Mouse (Mus musculus) heart, embryonic 14.5 days (tissue): ENCODE measurements around the gene Catsper2. TPM values are rescaled to one million over a fixed set of nuclear protein-coding genes. Genes with fewer than 3 reads are reported as not detected.
A peak's percentile ranks its signal among the peaks of the same experiment; 100 is the strongest.

Experiments used
- ATAC-seq: fragments of 200-750 bp; cut with Nextera tagmentation; 2 replicates; pipeline ENCODE4 v1.8.0; 2017; ENCODE audit warnings: low read depth, moderate TSS enrichment; ENCODE audit not compliant: insufficient number of reproducible peaks, insufficient read depth, low FRiP score
- H3K27ac ChIP-seq, 2 experiments: fragments of 200-500 bp in 1 of 2; fragments of 300-500 bp in 1 of 2; sonication (generic) in 1 of 2; replicated peaks in 1 of 2; 2 replicates each; pipeline ENCODE4 v1.5.1; 2012 to 2014; ENCODE audit warnings: low read depth in 2 of 2, low read length in 2 of 2, control low read depth in 1 of 2, mild to moderate bottlenecking in 1 of 2, mixed read lengths in 1 of 2; ENCODE audit not compliant: control insufficient read depth in 1 of 2, insufficient read depth in 1 of 2
- H3K27me3 ChIP-seq: fragments of 300-500 bp; sonication (generic); 2 replicates; pipeline ENCODE4 v1.6.1; 2014; ENCODE audit warnings: mild to moderate bottlenecking, low read length, control low read depth; ENCODE audit not compliant: control insufficient read depth, insufficient read depth
- H3K36me3 ChIP-seq: fragments of 300-500 bp; sonication (generic); 2 replicates; pipeline ENCODE4 v1.6.1; 2014; ENCODE audit warnings: mild to moderate bottlenecking, control low read depth, low read length, mixed read lengths; ENCODE audit not compliant: control insufficient read depth, insufficient read depth
- H3K4me1 ChIP-seq, 2 experiments: fragments of 200-500 bp in 1 of 2; fragments of 300-500 bp in 1 of 2; sonication (generic) in 1 of 2; 2 replicates each; pipeline ENCODE4 v1.6.1; 2012 to 2014; ENCODE audit warnings: low read length in 2 of 2, control low read depth in 1 of 2, mixed read lengths in 1 of 2; ENCODE audit not compliant: control insufficient read depth in 2 of 2, insufficient read depth in 2 of 2
- H3K4me2 ChIP-seq: fragments of 300-500 bp; sonication (generic); 2 replicates; pipeline ENCODE4 v1.6.1; 2014; ENCODE audit warnings: mild to moderate bottlenecking, low read length
- H3K4me3 ChIP-seq, 2 experiments: fragments of 200-500 bp in 1 of 2; fragments of 300-500 bp in 1 of 2; sonication (generic) in 1 of 2; 2 replicates each; pipeline ENCODE4 v1.5.1; 2012 to 2014; ENCODE audit warnings: low read length in 2 of 2, mild to moderate bottlenecking in 2 of 2, control low read depth in 1 of 2, low read depth in 1 of 2, moderate library complexity in 1 of 2; ENCODE audit not compliant: control insufficient read depth in 1 of 2, insufficient read depth in 1 of 2
- H3K9ac ChIP-seq: fragments of 300-500 bp; sonication (generic); 2 replicates; pipeline ENCODE4 v1.6.1; 2014; ENCODE audit warnings: mild to moderate bottlenecking, low read length
- H3K9me3 ChIP-seq: fragments of 300-500 bp; sonication (generic); 2 replicates; pipeline ENCODE4 v1.6.1; 2016; ENCODE audit warnings: low read length, control low read depth; ENCODE audit not compliant: control insufficient read depth
- WGBS: fragments of 180-500 bp; shearing (Covaris S2); extraction: QIAGEN DNeasy Blood & Tissue Kit; methylation state at CpG from one replicate; pipeline ENCODE4 v1.1.7; 2014; 5-methylcytosine and 5-hydroxymethylcytosine counted together
- microRNA-seq: library from miRNA; unstranded; fragments of <30 nt; microRNA quantifications from one replicate; pipeline ENCODE4, GENCODE M21; 2016
- polyA plus RNA-seq: library from polyadenylated mRNA; unstranded; fragments of >200 nt; fragmentation: Nextera tagmentation; extraction: Ambion mirVana; gene quantifications from 2 replicates; pipeline ENCODE4 v1.2.1, GENCODE M21; 2014

Gene Catsper2
- polyA plus RNA-seq, 1 experiment from 2014 or later, result 3.1 TPM

DNA sequence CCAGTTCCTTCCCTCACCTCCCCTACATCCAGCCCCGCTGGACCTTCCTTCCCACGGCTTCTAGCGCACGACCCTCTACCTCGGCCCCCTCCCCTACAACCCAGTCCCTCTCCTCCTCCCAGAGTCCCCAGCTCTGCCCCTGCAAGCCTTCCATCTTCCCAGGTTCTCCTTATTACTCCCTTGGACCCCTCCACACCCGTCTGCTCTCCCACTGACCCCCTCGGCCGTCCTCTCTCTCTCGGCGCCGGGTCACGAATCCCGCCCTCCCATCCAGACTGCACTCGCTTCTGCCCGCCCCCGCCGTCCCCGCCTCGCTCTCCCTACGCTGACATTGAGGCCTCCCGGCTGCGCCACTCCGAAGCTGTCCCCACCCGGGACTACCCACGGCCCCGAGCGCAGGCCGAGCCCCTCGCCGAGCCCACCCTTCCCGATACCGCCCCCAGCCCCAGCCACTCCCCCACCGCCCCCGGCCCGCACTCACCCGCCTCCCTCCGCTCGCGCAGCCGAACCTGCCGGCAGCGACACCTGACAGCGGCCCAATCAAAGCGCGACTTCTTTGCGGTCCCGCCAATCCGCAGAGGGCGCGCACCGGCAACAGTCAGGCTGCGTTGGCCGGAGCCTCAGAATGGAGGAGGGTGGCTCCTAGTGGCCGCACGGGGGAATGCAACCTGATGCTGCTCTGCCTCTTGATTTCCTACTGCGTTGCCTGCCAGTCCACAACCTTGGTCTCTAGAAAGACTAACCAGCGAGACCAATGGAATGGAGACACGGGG is 58.6 kb downstream of the Catsper2 start, which contains the start of gene Ppip5k1:
Gene Ppip5k1, minus strand, starts transcription at position 577 of the 773 bp plus-strand sequence.
- peak within 1 kb of the TSS; percentile 78 for H3K4me2 ChIP-seq
- peak within 1 kb of the TSS; percentile 61 to 62 for H3K4me3 ChIP-seq
- H3K4me1 ChIP-seq, result peaks cover 6 to 13% of the 10 kb centered on the region in 2 experiments; a peak in 3 of 4 replicates
- peak; percentile 96 for ATAC-seq
- H3K9me3 ChIP-seq, result no peaks in the 10 kb centered on the region
- H3K36me3 ChIP-seq, result peaks cover 4% of the 10 kb centered on the region
- peak within 1 kb of the TSS; percentile 79 for H3K9ac ChIP-seq
- under 1% methylated on average over 58 of the region's 58 CpGs for WGBS
- peaks cover 39% of the 10 kb centered on the region for H3K27me3 ChIP-seq
- peak within 1 kb of the TSS; percentile 9 to 43; a peak in 2 of 4 replicates for H3K27ac ChIP-seq

DNA sequence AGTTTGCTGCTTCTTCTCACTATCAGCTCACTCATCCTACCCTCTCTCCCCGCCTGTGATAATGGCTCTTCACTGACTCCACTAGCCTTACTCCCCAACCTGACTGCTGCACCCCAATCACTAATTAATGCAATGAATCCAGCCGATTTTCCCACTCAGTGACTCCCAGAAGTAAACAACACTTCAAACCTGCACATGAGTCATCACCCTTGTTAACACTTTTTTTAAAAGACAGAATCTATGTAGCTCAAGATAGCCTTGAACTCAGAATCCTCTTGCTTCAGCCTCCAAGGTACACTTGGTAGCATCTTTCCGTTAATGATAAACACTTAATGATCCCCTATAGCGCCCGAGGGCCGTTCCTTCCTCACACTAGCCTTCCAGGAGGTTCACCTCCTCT is 59.2 kb downstream of the Catsper2 start:
- H3K9ac ChIP-seq, result peak overlapping the region; percentile 79
- peaks cover 10% of the 10 kb centered on the region for H3K36me3 ChIP-seq
- H3K27me3 ChIP-seq, result peaks cover 33% of the 10 kb centered on the region
- no peak for ATAC-seq
- H3K4me3 ChIP-seq, result peak overlapping the region; percentile 61 to 62
- H3K4me2 ChIP-seq, result peak overlapping the region; percentile 78
- H3K9me3 ChIP-seq, result no peaks in the 10 kb centered on the region
- H3K27ac ChIP-seq, result 0 out of 4 replicates have a peak overlapping the region, but pooled peaks have one; percentile 9 to 43
- H3K4me1 ChIP-seq, result peaks cover 6 to 13% of the 10 kb centered on the region in 2 experiments; a peak in 3 of 4 replicates
- 3% methylated on average over 6 of the region's 6 CpGs for WGBS

DNA sequence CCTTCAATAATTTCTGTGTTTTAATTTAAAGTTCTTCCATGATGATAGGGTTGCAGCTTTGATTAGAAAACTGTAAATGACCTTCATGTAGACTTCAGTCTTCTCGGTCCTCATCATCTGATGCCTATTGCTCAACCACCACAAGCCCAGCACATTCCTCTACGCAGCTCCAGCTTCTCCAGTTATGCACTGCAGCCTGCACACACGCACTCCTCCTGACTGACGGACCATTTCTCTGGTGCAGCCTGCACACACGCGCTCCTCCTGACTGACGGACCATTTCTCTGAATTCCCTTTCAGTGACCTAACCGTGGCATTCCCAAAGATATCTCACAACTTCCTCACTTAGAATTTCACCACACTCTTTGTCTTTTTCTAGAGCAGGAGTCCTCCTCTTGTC is 60.4 kb downstream of the Catsper2 start:
- Histone ChIP-seq H3K4me1 (peaks cover 3 to 9% of the 10 kb centered on the region in 2 experiments; a peak in 3 of 4 replicates), H3K27me3 (peaks cover 21% of the 10 kb centered on the region), H3K27ac (no peak overlapping the region), H3K36me3 (peaks cover 22% of the 10 kb centered on the region), H3K9ac (no peak overlapping the region), H3K9me3 (no peaks in the 10 kb centered on the region), H3K4me2 (peak overlapping the region; percentile 7; the same call in 1 of the 2 replicates), H3K4me3 (no peak overlapping the region)
- 21% methylated on average over 8 of the region's 8 CpGs for WGBS
- ATAC-seq, result no peak

Small RNA genes within 50 kb of the gene (microRNA-seq; reads per million reads assigned to microRNA genes)
- not detected for gene Gm22953

Other genes starting within 250 kb of the Catsper2 start
- 31.5 and 33.5 TPM in 2 replicates for gene Tubgcp4, start 243.1 kb downstream of the Catsper2 start, polyA plus RNA-seq
- gene Zscan29, start 242.7 kb downstream of the Catsper2 start, polyA plus RNA-seq, result 6.2 and 6.4 TPM in 2 replicates
- 44.1 and 47.5 TPM in 2 replicates for gene Trp53bp1, start 142.4 kb downstream of the Catsper2 start, polyA plus RNA-seq
- gene Map1a, start 124.2 kb downstream of the Catsper2 start, polyA plus RNA-seq, result 7.3 and 7.7 TPM in 2 replicates
- 12.8 and 16.0 TPM in 2 replicates for gene Ppip5k1, start 58.4 kb downstream of the Catsper2 start, polyA plus RNA-seq
- gene Ckmt1, start 56.1 kb downstream of the Catsper2 start, polyA plus RNA-seq, result 0.42 and 0.72 TPM in 2 replicates
- not detected in 2 replicates for gene Strc, start 26.6 kb downstream of the Catsper2 start, polyA plus RNA-seq
- 339 and 411 TPM in 2 replicates for gene Pdia3, start within 50 bp of the Catsper2 start, polyA plus RNA-seq
- gene Ell3, start 30.5 kb upstream of the Catsper2 start, polyA plus RNA-seq, result 0.77 and 1.3 TPM in 2 replicates
- 675 and 694 TPM in 2 replicates for gene Serf2, start 35.4 kb upstream of the Catsper2 start, polyA plus RNA-seq
- 85.7 and 101 TPM in 2 replicates for gene Hypk, start 39.5 kb upstream of the Catsper2 start, polyA plus RNA-seq
- 0.20 and 0.63 TPM in 2 replicates for gene Serinc4, start 43.0 kb upstream of the Catsper2 start, polyA plus RNA-seq
- 44.3 and 45.4 TPM in 2 replicates for gene Mfap1b, start 60.3 kb upstream of the Catsper2 start, polyA plus RNA-seq
- 18.3 and 20.5 TPM in 2 replicates for gene Mfap1a, start 92.9 kb upstream of the Catsper2 start, polyA plus RNA-seq
- 6.5 and 7.2 TPM in 2 replicates for gene Wdr76, start 92.9 kb upstream of the Catsper2 start, polyA plus RNA-seq